Mouse (Mus musculus): Measurements from ENCODE around the gene Palm3. TPM values are rescaled to one million over a fixed set of nuclear protein-coding genes. Genes with fewer than 3 reads are reported as not detected.

Palm3 gene
- total RNA-seq, 2 experiments from 2014 or later: 0.31 TPM; not detected in 1

DNA sequence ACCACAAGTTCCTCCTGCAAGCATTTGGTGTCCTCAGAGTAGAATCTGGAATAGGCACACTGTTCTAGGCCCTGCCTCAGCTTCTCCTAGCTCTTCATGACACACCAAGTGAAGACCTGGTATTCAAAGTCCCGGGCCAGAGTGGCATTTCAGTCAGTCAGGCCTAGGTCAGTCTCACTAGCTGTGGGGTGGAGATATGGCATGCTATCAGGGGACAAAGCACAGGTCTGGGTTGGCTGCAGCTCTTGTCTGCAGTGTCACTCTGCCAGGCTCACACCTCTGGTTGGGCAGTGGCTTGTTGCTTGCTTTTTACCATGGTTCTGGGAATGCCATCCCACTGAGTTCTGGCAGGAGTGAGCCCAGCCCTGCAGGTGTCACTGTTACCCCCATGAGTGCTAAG lies 55.1 kb downstream of the Palm3 start:
- no peak for DNase-seq
- Histone ChIP-seq H3K4me3 (no peak overlapping the region), H3K27ac (peak overlapping the region; percentile 68)
- intact Hi-C loops (cut with DNase I): no loop called here
- TF ChIP-seq CTCF (IDR thresholded peaks at IDR 0.05): no peak; the same call in 1 of the 2 replicates

DNA sequence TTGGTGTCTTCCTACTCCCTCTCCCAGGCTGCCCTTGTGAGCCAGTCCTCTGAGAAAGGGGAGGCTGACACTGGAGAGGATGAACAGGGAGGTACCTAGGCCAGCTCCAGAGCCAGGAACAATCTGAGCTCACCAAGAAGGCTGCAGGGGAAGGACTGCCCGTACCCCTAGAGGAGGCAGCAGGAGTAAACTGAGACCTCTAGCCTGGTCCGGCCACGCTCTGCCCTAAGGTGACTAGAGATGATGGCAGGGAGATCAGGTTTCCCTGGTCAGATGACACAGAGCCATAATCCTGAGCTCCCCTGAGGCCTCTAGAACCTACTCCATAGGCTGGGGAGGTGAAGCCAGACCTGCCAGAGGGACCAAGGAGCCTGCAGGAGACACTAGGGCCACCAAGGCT lies 55.6 kb downstream of the Palm3 start:
- peak; percentile 54 for DNase-seq
- intact Hi-C loops (cut with DNase I): no loop called here
- Histone ChIP-seq H3K27ac (peak overlapping the region; percentile 68), H3K4me3 (no peak overlapping the region)
- no peak for TF ChIP-seq CTCF (IDR thresholded peaks at IDR 0.05)

DNA sequence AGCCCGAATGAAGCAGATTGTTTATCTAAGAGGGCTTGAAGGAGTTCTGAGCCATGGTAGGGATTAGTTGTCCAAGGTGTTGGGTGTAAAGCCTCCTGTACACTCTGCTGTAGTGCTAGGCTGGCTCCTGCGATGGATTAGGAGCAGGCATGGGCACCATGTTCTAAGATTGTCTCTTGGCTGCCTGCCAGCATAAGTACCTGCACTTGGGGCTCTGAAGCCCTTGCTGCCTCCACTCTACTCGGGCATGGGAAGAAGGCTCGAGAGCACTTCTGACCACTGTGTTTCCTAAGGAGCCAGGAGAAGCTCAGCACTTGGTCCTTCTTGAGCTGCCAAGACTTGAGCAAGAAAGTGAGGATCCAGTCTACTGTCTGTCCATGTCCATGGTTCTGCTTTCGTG lies 57.9 kb downstream of the Palm3 start:
- H3K27ac ChIP-seq: no peak overlapping the region
- TF ChIP-seq CTCF (IDR thresholded peaks at IDR 0.05): no peak
- H3K4me3 ChIP-seq: no peak overlapping the region
- DNase-seq: peak; percentile 7
- intact Hi-C loops (cut with DNase I): no loop called here

Small RNAs within 50 kb of the gene (microRNA-seq; reads per million reads assigned to microRNA genes)
- gene Mir1199: 14.5 reads per million, percentile 12 among the genes with 10 or more reads in this experiment
- gene Mir8111: 5.8 reads per million

Other genes with a start within 250 kb of the Palm3 start
- gene Adgrl1, start 121.4 kb upstream of the Palm3 start, total RNA-seq (2021): 10 to 100 TPM; 14.7 to 22.5 TPM
- gene Gm10644, start 66.3 kb upstream of the Palm3 start, total RNA-seq (2021): under 1 TPM; 0.64 to 0.84 TPM
- gene Asf1b, start 66.0 kb upstream of the Palm3 start, total RNA-seq (2021): under 1 TPM; 0.23 to 0.42 TPM
- gene Prkaca, start 48.5 kb upstream of the Palm3 start, total RNA-seq (2021): 100 to 1,000 TPM; 137 to 165 TPM
- gene Samd1, start 23.8 kb upstream of the Palm3 start, total RNA-seq (2021): 10 to 100 TPM; 15.1 to 19.8 TPM
- gene 1700067K01Rik, start 20.0 kb upstream of the Palm3 start, total RNA-seq (2021): under 1 TPM in 1 of 2 experiments, not detected in 1; 0.48 TPM
- gene 2210011C24Rik, start 9.3 kb upstream of the Palm3 start, total RNA-seq (2021): 1 to 10 TPM; 1.5 to 2.1 TPM
- gene Il27ra, start 21.1 kb downstream of the Palm3 start, total RNA-seq (2021): under 1 TPM; 0.36 to 0.61 TPM
- gene Rln3, start 23.5 kb downstream of the Palm3 start, total RNA-seq (2021): not detected
- 1 to 10 TPM in 1 of 2 experiments, under 1 TPM in 1; 0.84 to 1.2 TPM for gene Gm10643, start 43.7 kb downstream of the Palm3 start, total RNA-seq (2021)
- 1 to 10 TPM; 4.4 to 4.7 TPM for gene Rfx1, start 45.4 kb downstream of the Palm3 start, total RNA-seq (2021)
- gene Dcaf15, start 83.3 kb downstream of the Palm3 start, total RNA-seq (2021): 1 to 10 TPM; 4.8 to 5.4 TPM
- gene Podnl1, start 104.5 kb downstream of the Palm3 start, total RNA-seq (2021): not detected
- 10 to 100 TPM; 16.8 to 18.6 TPM for gene Cc2d1a, start 126.5 kb downstream of the Palm3 start, total RNA-seq (2021)
- under 1 TPM; 0.28 to 0.50 TPM for gene 4930432K21Rik, start 126.6 kb downstream of the Palm3 start, total RNA-seq (2021)
- gene Nanos3, start 163.7 kb downstream of the Palm3 start, total RNA-seq (2021): not detected
- 1 to 10 TPM; 5.2 to 8.6 TPM for gene Zswim4, start 215.6 kb downstream of the Palm3 start, total RNA-seq (2021)
- 100 to 1,000 TPM; 187 to 222 TPM for gene D8Ertd738e, start 228.2 kb downstream of the Palm3 start, total RNA-seq (2021)
- gene Mri1, start 235.9 kb downstream of the Palm3 start, total RNA-seq (2021): 10 to 100 TPM; 14.0 to 15.9 TPM
- gene Ccdc130, start 248.9 kb downstream of the Palm3 start, total RNA-seq (2021): 1 to 10 TPM; 7.7 to 9.1 TPM

Measured in gastrocnemius, adult 2 months (tissue).